Mouse (Mus musculus) olfactory bulb, adult 2 months (tissue): ENCODE measurements at regions not wholly inside any gene's neighbourhood (a gene's known extent, or its start where the extent isn't known, plus 50 kb on each side); places are given as distances from the start of the nearest gene placed in this dataset.

ENCODE experiments used
- CTCF ChIP-seq: fragments of 200-500 bp; IDR thresholded peaks from 2 replicates; pipeline ENCODE4 v1.5.1; 2012; ENCODE audit warnings: low read depth, mild to moderate bottlenecking, low read length, moderate library complexity; ENCODE audit not compliant: insufficient read depth
- POLR2A ChIP-seq: fragments of 200-500 bp; IDR thresholded peaks from 2 replicates; pipeline ENCODE4 v1.6.1; 2012; ENCODE audit warnings: mild to moderate bottlenecking, low read depth, low read length, moderate library complexity; ENCODE audit not compliant: insufficient read depth

- TF ChIP-seq CTCF (no peak), POLR2A (no peak)
These were observed 184.4 kb upstream of the Lpp start for GRCm38 (mm10) chr16:24208876-24209275.
